Mouse (Mus musculus) urinary bladder, adult 18-20 months (tissue): ENCODE data around the gene Olfr323.

Experiments used
- DNase-seq, 2 experiments: peaks; one replicate each; pipeline ENCODE4 v3.0.0; 2022; ENCODE audit warnings: low spot score in 2 of 2, mixed read lengths in 2 of 2

Olfr323 gene

GRCm38 (mm10) chr11:58602800-58603560, 27.3 kb downstream of the Olfr323 start:
- no peak for DNase-seq

GRCm38 (mm10) chr11:58602062-58602461, 28.2 kb downstream of the Olfr323 start:
- no peak for DNase-seq

DNA sequence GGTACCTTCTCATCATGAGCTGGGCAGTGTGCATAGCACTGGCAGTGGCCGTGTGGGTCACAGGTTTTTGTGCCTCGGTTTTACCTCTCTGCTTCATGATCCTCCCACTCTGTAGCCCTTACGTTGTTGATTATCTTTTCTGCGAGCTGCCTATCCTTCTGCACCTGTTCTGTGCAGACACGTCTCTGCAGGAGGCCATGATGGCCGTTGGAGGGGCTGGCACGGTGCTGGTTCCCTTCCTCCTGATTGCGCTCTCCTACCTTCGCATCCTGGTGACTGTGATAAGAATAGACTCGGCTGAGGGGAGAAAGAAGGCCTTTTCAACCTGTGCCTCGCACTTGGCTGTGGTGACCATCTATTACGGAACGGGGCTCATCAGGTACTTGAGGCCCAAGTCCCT, 32.5 kb downstream of the Olfr323 start:
- no peak for DNase-seq

GRCm38 (mm10) chr11:58594814-58595213, 35.5 kb downstream of the Olfr323 start, which contains the start of gene Olfr324:
Gene Olfr324 (plus strand): TSS chr11:58595114.
- DNase-seq = no peak

GRCm38 (mm10) chr11:58588620-58589250, 41.6 kb downstream of the Olfr323 start:
- DNase-seq = no peak

DNA sequence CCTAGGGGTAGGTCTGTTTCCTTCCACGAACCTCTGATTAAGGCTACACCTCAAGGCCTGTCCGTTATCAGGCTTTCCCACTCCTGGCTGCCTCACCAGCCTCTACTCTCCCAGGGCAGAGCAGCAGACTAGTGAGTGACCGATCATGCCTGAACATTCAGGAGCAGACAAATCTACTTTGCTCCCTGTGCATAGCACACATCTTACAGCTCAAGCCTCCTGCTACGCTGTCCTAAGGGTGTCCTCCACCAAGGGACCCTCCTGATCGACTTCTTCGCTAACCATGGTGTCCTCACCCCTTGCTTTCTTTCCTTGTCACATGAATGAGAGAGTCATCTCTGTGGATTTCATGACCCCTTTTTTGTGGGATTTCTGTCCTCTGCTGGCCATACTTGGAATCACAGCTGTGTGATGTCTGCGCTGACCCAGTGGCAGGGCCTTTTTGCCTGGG, 42.4 kb downstream of the Olfr323 start:
- peak in 1 of 2 experiments; percentile 26 for DNase-seq

GRCm38 (mm10) chr11:58578636-58579035, 51.7 kb downstream of the Olfr323 start:
- no peak for DNase-seq

GRCm38 (mm10) chr11:58577430-58577829, 52.9 kb downstream of the Olfr323 start, which contains the start of gene Olfr325:
Gene Olfr325 (plus strand): TSS chr11:58577730.
- no peak for DNase-seq
